Mouse (Mus musculus) CH12F3 (cell line): Measurements from ENCODE around the gene Gm960.

Experiments used
- in situ Hi-C: fragments of 300-500 bp; cut with MboI; formaldehyde crosslinking; loops from 2 replicates; pipeline ENCODE4 v1.14.3; 2020; ENCODE audit warnings: low sequenced_read_pairs

The Gm960 gene

DNA sequence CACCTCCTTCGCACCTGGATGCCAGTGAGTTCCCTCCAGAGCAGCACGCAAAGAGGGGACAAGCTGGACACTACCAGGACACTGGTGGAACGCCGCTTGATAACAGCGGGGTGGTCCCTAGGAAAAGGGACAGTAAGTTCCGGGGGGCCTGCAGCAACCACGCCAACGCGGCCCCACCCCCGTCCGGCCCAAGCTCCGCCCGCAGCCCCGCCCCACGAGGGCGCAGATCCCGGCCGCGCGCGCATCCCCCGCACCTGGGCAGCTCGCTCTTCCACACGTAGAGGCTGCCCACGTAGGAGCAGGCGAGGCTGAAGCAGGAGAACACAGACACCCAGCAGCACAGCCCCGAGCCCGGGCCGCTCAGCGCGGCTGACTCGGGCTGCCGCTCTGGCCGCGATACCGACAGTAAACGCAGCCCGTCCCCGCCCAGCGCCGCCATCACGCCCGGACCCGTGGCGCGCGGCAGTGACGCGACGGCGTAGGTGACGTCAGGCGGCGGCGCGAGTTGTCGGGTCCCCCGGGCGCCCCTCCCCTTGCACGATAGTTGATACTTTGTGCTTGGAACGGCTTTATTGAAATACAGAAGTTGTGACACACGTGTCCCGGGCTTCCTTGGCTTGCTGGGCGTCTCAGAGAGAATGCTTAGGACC is 73.2 kb downstream of the Gm960 start, which contains the start of gene Rce1:
Rce1 (minus strand) TSS at position 463 of the 650 bp plus-strand sequence.
- in situ Hi-C loops = no loop called here

DNA sequence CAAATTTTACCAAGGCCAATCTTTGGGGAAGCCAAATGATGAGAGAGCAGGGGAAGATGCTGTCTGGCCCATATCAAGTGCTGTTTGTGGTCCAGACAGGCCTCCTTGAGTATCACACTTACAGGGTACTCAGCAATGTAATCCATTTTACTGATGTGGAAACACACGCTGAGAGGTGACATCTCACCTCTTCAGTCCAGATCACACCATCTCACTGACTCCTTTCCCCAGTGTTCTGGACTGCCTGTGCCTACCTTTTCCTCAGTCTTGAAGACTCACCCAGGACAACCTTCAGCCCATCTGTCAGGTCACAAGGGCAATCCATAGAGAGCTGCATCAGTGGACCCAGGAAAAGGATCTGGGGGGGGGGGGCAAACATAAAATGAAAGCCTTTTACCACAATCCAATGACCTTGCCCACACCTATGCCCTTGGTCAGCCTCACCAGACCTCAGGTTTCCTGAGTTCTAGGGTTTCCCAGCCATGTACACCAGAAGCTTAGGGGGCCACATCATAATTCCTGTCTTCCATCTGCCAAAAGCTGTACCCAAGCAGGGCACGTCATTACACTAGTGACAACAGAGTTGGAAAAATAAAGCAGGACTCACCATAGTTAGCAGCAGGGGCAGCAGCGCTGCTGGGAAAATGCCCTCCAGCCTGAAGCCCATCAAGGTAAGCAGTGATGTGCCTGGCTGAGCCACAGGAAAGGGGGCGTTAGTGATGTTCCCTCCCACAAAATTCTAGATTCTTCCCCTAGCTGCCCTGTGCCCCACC is 73.9 kb downstream of the Gm960 start:
- in situ Hi-C loops = no loop called here

DNA sequence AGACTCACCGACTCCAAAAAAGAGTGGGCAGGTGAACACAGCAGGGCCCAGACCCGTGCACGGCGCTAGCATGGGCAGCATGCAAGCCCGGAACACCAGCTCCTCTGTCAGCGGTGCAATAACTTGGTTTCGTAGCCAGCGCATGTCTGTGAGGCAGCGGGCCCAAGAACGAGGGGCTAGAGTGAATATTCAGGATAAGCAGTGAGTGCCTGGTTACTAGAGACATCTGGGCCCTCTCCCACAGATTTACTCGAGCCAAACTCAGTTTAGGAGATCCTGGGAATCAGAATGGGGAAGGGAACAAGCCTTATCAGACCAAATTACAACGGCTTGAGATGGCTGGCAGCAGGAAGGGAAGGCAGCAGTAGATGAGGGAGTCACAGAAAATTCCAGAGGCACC is 74.5 kb downstream of the Gm960 start:
- in situ Hi-C loops = no loop called here

DNA sequence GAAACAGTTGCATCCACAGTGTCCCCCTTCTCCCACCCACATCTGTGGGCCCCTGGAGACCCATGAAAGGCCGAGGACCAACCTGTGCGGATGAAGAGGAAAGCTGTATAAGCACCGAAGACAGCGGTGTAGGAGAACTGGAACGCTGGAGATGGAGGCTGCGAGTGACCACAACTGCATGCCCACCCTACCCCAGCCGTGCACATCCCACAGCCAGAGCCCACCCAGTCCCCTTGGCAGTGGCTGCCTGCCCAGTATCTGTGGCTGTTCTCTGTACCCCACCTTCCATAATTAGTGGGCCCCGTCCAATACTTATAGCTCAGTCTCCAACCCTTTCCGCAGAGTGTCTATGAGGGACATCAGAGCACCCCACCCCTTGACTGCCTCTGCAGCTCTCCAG is 75.0 kb downstream of the Gm960 start:
- in situ Hi-C loops = no loop called here

- in situ Hi-C loops = no loop called here
Observed at GRCm38 (mm10) chr19:4622780-4623179, 75.7 kb downstream of the Gm960 start.

GRCm38 (mm10) chr19:4620721-4621120 is 77.7 kb downstream of the Gm960 start:
- in situ Hi-C loops = no loop called here

DNA sequence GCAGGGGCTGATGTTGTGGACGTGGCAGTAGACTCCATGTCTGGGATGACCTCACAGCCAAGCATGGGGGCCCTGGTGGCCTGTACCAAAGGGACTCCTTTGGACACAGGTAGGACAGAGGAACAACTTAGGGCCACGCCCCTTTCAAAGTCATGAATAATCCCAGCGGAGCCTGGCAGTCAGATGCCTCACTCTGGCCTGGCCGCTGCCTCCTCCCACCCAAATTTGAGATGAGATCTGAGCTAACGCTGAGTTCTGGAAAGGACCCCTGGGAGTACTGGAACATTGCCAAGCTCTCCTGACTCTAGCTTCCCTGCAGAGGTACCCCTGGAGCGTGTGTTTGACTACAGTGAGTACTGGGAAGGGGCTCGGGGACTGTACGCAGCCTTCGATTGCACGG is 79.0 kb downstream of the Gm960 start:
- in situ Hi-C loops = no loop called here

DNA sequence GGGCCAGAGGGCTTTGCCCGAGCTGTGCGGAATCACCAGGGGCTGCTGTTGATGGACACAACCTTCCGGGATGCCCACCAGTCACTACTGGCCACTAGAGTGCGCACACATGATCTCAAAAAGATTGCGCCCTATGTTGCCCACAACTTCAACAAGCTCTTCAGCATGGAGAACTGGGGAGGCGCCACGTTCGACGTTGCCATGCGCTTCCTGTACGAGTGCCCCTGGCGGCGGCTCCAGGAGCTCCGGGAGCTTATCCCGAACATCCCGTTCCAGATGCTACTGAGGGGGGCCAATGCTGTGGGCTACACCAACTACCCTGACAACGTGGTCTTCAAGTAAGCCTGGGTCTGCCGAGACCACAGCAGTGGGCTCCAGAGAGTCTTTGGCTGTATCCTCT is 80.3 kb downstream of the Gm960 start:
- in situ Hi-C loops = no loop called here

DNA sequence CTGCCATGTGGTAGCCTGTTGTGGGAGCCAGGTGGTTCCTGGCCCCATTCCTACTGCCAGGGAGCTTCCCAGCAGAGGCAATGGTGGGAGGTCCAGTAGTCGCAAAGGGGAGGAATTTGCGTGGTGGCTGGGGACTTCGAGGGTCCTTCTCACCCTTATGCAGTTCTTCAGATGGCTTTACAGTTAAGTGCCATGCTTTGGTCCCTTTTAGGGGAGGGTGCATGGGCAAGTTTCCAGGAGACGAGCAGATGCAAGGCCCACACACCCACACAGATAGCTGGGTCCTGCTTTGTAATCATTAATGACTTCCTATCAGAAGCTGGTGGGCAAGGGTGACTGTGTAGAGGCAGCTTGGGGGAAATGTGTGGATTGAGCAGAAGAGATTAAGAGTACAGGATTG is 81.9 kb downstream of the Gm960 start:
- in situ Hi-C loops = no loop called here

- in situ Hi-C loops = no loop called here
Observed at GRCm38 (mm10) chr19:4615151-4616093, 83.0 kb downstream of the Gm960 start, which contains the start of gene Lrfn4. Gene Lrfn4 (minus strand): TSS chr19:4615667.

DNA sequence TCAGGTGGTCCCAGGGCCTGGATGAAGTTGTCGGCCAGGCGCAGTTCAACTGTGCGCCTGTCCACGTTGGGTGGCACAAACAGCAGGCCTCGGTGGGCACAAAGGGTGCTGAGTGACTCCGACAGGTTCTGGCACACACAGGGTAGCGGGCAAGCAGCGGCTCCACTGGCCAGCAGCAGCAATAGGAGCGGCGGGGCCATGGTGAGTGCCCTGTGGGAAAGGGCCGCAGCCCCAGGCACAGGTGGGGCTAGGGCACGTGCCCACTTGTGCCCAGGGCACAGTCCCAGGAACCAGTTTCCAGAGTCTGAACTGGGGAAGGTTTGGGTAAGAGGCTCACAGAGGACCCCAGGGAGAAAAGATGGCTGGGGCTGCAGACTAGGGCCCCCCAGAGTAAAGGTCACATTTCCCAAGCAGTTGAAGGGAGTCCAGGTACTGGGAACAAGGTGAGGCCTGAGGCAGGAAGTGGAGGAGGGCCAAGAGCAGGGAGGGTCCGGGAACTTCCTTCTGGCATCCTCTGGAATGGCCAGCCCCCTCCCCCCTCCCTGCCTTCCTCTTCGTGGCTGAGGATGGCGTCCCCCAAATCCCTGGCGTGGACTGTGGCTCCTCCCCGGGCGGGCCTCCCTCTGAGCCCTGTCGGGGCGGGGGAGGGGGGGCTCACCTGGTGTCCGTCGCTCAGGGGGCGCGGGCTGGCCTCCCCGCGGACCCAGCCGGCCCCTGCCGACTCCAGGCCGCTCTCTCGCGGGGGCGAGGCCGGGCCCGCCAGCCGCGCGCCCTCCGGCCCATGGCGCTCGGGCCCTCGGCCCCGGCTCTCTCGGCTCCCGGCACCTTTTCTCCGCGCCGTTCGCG is 83.9 kb downstream of the Gm960 start:
- in situ Hi-C loops = no loop called here

DNA sequence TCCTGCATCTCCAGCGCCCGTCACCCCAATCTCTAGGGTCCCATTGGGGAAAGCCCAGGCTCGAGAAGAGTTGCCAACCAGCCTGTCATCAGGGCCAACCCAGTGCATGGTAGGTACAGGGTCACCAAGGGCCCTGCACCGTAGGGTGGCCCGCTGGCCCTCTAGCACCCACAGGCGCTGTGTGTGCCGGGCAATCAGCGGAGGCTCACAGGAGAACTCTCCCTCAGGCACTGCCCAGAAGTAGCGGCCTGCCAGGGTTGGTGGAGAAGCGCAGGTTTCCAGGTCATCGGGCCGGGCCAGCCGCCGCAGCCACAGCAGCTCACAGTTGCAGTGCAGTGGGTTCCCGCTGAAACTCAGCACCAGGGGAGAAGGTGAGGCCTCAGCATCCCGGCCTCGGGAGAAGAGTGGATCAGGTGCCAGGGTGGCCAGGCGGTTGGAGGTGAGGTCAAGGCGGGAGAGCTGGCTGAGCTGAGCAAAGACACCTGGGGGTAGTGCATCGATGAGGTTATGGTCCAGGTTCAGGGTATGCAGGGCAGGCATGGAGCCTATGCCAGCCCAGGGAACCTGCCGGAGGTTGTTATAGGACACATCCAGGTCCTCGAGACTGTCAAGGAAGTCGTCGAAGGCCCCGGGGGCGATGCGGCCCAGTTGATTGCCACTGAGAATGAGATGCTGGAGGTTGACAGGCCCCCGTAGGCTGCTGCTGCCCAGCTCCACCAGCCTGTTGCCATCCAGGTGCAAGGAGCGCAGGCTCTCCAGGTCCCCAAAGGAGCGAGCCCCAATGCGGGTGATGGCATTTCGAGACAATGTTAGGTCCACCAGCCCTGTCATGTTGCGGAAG is 84.8 kb downstream of the Gm960 start:
- in situ Hi-C loops = no loop called here

- in situ Hi-C loops = no loop called here
Observed at GRCm38 (mm10) chr19:4612181-4612961, 86.1 kb downstream of the Gm960 start.

DNA sequence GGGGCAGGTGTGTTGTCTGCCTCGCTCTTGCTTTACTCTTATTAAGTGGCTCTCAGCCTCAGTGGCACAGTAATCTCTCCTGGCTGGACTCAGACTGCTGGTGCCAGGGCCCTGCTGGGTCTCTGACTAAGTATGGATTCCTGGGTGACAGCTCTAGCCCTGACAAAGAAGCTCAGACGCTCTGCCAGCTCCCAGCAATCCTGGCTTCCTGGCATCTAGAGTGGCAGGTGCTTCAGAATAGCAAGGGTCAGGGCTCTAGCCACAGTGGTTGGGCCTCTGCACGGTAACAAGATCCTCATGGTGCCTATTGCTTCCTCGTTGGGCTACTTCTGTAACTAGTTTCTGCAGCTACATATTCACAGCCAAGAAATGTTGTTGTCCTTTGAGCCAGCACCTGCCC is 88.4 kb downstream of the Gm960 start:
- in situ Hi-C loops = no loop called here

DNA sequence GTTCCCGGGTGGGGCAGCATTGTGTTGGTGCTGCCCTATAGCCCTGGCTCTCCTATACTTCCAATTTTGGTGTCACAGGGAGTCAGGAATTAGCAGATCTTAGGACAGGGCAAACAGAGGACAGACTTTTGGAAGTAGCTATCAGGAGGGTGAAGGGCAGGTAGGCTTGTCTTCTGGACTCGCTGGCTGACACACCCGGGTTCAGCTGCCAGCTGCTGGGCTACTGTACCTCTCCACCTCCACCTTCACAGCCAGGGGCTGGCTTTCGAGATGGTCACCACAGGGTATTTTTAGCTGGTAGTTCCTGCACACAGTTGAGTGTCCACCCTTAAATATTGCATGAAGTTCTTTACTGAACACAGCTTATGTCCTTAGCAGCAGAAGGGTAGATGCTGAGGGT is 90.0 kb downstream of the Gm960 start:
- in situ Hi-C loops = no loop called here

DNA sequence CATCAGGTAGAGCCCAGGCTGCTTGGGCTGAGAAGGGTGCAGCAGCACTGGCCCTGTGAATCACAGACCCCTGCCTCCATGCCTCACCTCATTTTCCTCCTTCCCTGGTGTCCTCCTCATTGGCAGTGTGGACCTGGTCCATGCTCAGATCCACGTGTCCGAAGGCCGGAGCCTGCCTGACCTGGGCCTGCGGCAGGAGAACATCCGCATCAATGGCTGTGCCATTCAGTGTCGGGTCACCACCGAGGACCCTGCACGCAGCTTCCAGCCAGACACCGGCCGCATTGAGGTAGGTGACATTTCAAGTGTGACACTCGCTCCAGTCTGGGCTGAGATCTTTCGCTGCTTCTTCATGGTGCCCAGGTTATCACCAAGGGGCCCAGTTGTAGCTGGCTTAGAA is 91.1 kb downstream of the Gm960 start:
- in situ Hi-C loops = no loop called here

GRCm38 (mm10) chr19:4605654-4606053 is 92.8 kb downstream of the Gm960 start:
- in situ Hi-C loops = no loop called here

DNA sequence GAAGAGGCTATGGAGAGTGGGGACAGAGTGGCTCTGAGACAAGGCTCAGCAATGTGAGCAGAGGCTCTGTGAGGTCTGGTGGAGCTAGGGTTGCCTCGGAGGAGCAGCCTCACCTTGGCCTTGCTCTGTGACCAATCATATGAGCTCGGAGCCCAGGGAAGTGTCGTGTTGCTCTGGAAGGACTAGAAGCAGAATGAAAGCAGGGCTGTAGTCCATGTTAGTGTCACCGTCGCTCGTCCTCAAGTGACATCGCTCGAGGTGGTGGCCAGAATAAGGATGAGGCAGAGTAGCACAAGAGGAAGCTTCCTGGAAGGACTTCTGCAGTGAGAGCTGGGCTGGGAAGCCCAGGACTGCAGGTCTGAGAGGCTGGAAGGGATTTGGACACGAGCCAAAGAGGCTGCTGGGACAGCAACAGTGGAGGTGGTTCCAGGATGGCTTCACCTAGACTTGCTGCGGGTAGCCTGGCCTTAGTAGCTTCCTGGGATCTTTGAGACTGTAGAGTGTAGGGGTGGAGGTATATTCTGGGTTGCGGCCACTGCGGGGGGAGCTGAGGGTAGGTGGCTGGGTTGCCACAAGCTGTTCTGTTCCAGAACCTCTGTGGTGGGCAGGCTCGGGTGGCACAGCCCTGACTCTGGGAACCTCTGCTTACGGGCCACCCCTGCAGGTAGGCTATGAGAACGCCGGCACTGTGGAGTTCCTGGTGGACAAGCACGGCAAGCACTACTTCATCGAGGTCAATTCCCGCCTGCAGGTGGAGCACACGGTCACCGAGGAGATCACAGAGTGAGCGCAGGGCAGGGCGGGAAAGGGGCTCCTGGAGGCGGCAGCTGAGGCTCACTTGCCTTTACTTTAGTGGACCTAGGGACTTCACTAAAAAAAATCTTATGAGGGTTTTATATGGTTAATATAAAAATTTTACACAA is 94.4 kb downstream of the Gm960 start:
- in situ Hi-C loops = no loop called here
